Mouse (Mus musculus) brain, embryonic 14.5 days (tissue): ENCODE data around the gene Mcat.

Experiments used
- CTCF ChIP-seq: fragments of 200-500 bp; IDR thresholded peaks from 2 replicates; pipeline ENCODE4 v1.5.1; 2012; ENCODE audit warnings: inconsistent platforms, mild to moderate bottlenecking, moderate library complexity, borderline replicate concordance; ENCODE audit not compliant: insufficient read depth, insufficient read length; ENCODE audit errors: extremely low read depth
- POLR2A ChIP-seq: fragments of 200-500 bp; IDR thresholded peaks from 2 replicates; pipeline ENCODE4 v1.6.1; 2012; ENCODE audit warnings: mild to moderate bottlenecking, inconsistent platforms, borderline replicate concordance; ENCODE audit not compliant: poor library complexity, insufficient read depth, insufficient read length, severe bottlenecking; ENCODE audit errors: extremely low read depth

DNA sequence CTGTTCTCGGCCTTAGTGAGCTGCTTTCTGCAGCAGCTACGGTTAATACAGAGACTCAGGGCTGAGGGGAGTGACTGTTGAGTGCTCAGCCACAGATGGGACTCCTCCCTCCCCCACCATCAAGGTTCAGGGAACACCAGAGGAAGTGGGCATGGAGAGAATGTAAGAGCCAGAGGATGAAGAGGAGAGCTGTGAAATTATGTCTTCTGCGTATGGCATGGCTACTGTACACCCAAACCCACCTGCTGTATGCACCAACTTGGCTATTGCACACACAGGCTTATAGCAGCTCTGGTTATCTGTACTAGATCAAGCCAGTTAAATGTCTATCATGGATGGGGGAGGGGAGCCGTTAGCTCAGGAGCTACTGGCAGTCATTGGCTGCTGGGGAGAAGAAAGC, 37.6 kb upstream of the Mcat start:
- TF ChIP-seq CTCF (no peak), POLR2A (no peak)
